Mouse (Mus musculus) intestine, postnatal 0 days (tissue): ENCODE measurements at regions not wholly inside any gene's neighbourhood (a gene's known extent, or its start where the extent isn't known, plus 50 kb on each side); places are given as distances from the start of the nearest gene placed in this dataset.
A peak's percentile ranks its signal among the peaks of the same experiment; 100 is the strongest.

ENCODE experiments used
- ATAC-seq: fragments of 200-750 bp; cut with Nextera tagmentation; 2 replicates; pipeline ENCODE4 v1.8.0; 2017; ENCODE audit warnings: mild to moderate bottlenecking, moderate TSS enrichment, moderate library complexity
- H3K27ac ChIP-seq: fragments of 300-500 bp; sonication (generic); 2 replicates; pipeline ENCODE4 v1.5.1; 2014; ENCODE audit warnings: mild to moderate bottlenecking, low read depth, low read length, moderate library complexity
- H3K27me3 ChIP-seq: fragments of 300-500 bp; sonication (generic); replicated peaks from 2 replicates; pipeline ENCODE4 v1.6.1; 2014; ENCODE audit warnings: low read length, mixed read lengths; ENCODE audit not compliant: control insufficient read depth, insufficient read depth
- H3K36me3 ChIP-seq: fragments of 300-500 bp; sonication (generic); 2 replicates; pipeline ENCODE4 v1.6.1; 2014; ENCODE audit warnings: mild to moderate bottlenecking, moderate library complexity; ENCODE audit not compliant: control insufficient read depth, insufficient read depth
- H3K4me1 ChIP-seq: fragments of 300-500 bp; sonication (generic); replicated peaks from 2 replicates; pipeline ENCODE4 v1.6.1; 2014; ENCODE audit warnings: antibody characterized with exemption, low read length, mixed read lengths; ENCODE audit not compliant: control insufficient read depth, insufficient read depth
- H3K4me2 ChIP-seq: fragments of 300-500 bp; sonication (generic); replicated peaks from 2 replicates; pipeline ENCODE4 v1.6.1; 2014; ENCODE audit warnings: low read depth, mild to moderate bottlenecking, moderate library complexity
- H3K4me3 ChIP-seq: fragments of 300-500 bp; sonication (generic); 2 replicates; pipeline ENCODE4 v1.5.1; 2014; ENCODE audit warnings: low read depth, low read length
- H3K9ac ChIP-seq: fragments of 300-500 bp; sonication (generic); 2 replicates; pipeline ENCODE4 v1.6.1; 2014; ENCODE audit warnings: mild to moderate bottlenecking, low read depth, low read length
- H3K9me3 ChIP-seq: fragments of 300-500 bp; sonication (generic); 2 replicates; pipeline ENCODE4 v1.6.1; 2016; ENCODE audit warnings: mixed run types; ENCODE audit not compliant: control insufficient read depth
- CTCF ChIP-seq: sonication (generic); IDR thresholded peaks from 2 replicates; pipeline ENCODE4 v1.5.1; 2016; ENCODE audit warnings: low read depth, mild to moderate bottlenecking, control low read depth, antibody characterized with exemption, moderate library complexity
- WGBS: fragments of 180-500 bp; shearing (Covaris S2); extraction: QIAGEN DNeasy Blood & Tissue Kit; methylation state at CpG from one replicate; pipeline ENCODE4 v1.1.7; 2014; 5-methylcytosine and 5-hydroxymethylcytosine counted together

GRCm38 (mm10) chr16:63270173-63270572, 416.1 kb downstream of the Pros1 start:
- TF ChIP-seq CTCF = no peak
- Histone ChIP-seq H3K4me1 (no peaks in the 10 kb centered on the region), H3K27me3 (no peaks in the 10 kb centered on the region), H3K36me3 (no peaks in the 10 kb centered on the region), H3K4me2 (no peak overlapping the region), H3K27ac (no peak overlapping the region), H3K9ac (no peak overlapping the region), H3K4me3 (no peak overlapping the region), H3K9me3 (no peaks in the 10 kb centered on the region)
- ATAC-seq = no peak
- 42% methylated on average over 5 of the region's 5 CpGs for WGBS

- 81% methylated on average over 1 of the region's 1 CpGs for WGBS
- TF ChIP-seq CTCF = no peak
- Histone ChIP-seq H3K36me3 (no peaks in the 10 kb centered on the region), H3K4me2 (no peak overlapping the region), H3K27ac (no peak overlapping the region), H3K4me1 (no peaks in the 10 kb centered on the region), H3K4me3 (no peak overlapping the region), H3K9me3 (no peaks in the 10 kb centered on the region), H3K27me3 (no peaks in the 10 kb centered on the region), H3K9ac (no peak overlapping the region)
- no peak for ATAC-seq
Observed at GRCm38 (mm10) chr16:63277556-63277955, 423.4 kb downstream of the Pros1 start.

GRCm38 (mm10) chr16:63278259-63278697, 424.2 kb downstream of the Pros1 start:
- no peaks in the 10 kb centered on the region for H3K36me3 ChIP-seq
- peak; percentile 19; the same call in 1 of the 2 replicates for ATAC-seq
- 43% methylated on average over 2 of the region's 2 CpGs for WGBS
- no peaks in the 10 kb centered on the region for H3K4me1 ChIP-seq
- H3K4me3 ChIP-seq = no peak overlapping the region
- no peak overlapping the region for H3K4me2 ChIP-seq
- no peaks in the 10 kb centered on the region for H3K9me3 ChIP-seq
- H3K9ac ChIP-seq = no peak overlapping the region
- H3K27me3 ChIP-seq = no peaks in the 10 kb centered on the region
- H3K27ac ChIP-seq = no peak overlapping the region
- no peak for TF ChIP-seq CTCF

- Histone ChIP-seq H3K36me3 (no peaks in the 10 kb centered on the region), H3K9ac (no peak overlapping the region), H3K4me2 (no peak overlapping the region), H3K4me1 (no peaks in the 10 kb centered on the region), H3K4me3 (no peak overlapping the region), H3K27me3 (no peaks in the 10 kb centered on the region), H3K9me3 (no peaks in the 10 kb centered on the region), H3K27ac (no peak overlapping the region)
- no peak for TF ChIP-seq CTCF
- ATAC-seq = no peak
- 69% methylated on average over 7 of the region's 7 CpGs for WGBS
Observed at GRCm38 (mm10) chr16:63287655-63288054, 433.5 kb downstream of the Pros1 start.

GRCm38 (mm10) chr16:63311676-63312075, 457.6 kb downstream of the Pros1 start:
- no peaks in the 10 kb centered on the region for H3K9me3 ChIP-seq
- 95% methylated on average over 1 of the region's 1 CpGs for WGBS
- H3K27ac ChIP-seq = no peak overlapping the region
- H3K27me3 ChIP-seq = no peaks in the 10 kb centered on the region
- ATAC-seq = no peak
- no peaks in the 10 kb centered on the region for H3K36me3 ChIP-seq
- H3K4me1 ChIP-seq = no peaks in the 10 kb centered on the region
- no peak overlapping the region for H3K9ac ChIP-seq
- no peak for TF ChIP-seq CTCF
- H3K4me2 ChIP-seq = no peak overlapping the region
- H3K4me3 ChIP-seq = no peak overlapping the region

- H3K9ac ChIP-seq = no peak overlapping the region
- H3K9me3 ChIP-seq = no peaks in the 10 kb centered on the region
- no peaks in the 10 kb centered on the region for H3K36me3 ChIP-seq
- no peak for ATAC-seq
- no peak for TF ChIP-seq CTCF
- WGBS = 68% methylated on average over 1 of the region's 1 CpGs
- no peak overlapping the region for H3K4me2 ChIP-seq
- no peak overlapping the region for H3K27ac ChIP-seq
- no peaks in the 10 kb centered on the region for H3K27me3 ChIP-seq
- H3K4me3 ChIP-seq = no peak overlapping the region
- no peaks in the 10 kb centered on the region for H3K4me1 ChIP-seq
Observed at GRCm38 (mm10) chr16:63313544-63313943, 459.4 kb downstream of the Pros1 start.

GRCm38 (mm10) chr16:63319602-63320001, 465.5 kb downstream of the Pros1 start:
- no peak for TF ChIP-seq CTCF
- no peaks in the 10 kb centered on the region for H3K27me3 ChIP-seq
- ATAC-seq = no peak

More at GRCm38 (mm10) chr16:63319602-63320001, 465.5 kb downstream of the Pros1 start:
- H3K9ac ChIP-seq = no peak overlapping the region
- H3K36me3 ChIP-seq = no peaks in the 10 kb centered on the region
- 24% methylated on average over 5 of the region's 5 CpGs for WGBS
- no peak overlapping the region for H3K4me2 ChIP-seq
- H3K4me1 ChIP-seq = no peaks in the 10 kb centered on the region
- no peak overlapping the region for H3K27ac ChIP-seq
- H3K9me3 ChIP-seq = no peaks in the 10 kb centered on the region
- no peak overlapping the region for H3K4me3 ChIP-seq
